Mouse (Mus musculus) cerebral cortex, adult 2 months (tissue): Measurements from ENCODE around the gene Nfe2l2.

Source experiments
- WGBS: fragments of 180-500 bp; shearing (Covaris S2); methylation state at CpG from one replicate; pipeline ENCODE4 v1.1.7; 2018; 5-methylcytosine and 5-hydroxymethylcytosine counted together

Nfe2l2 gene

DNA sequence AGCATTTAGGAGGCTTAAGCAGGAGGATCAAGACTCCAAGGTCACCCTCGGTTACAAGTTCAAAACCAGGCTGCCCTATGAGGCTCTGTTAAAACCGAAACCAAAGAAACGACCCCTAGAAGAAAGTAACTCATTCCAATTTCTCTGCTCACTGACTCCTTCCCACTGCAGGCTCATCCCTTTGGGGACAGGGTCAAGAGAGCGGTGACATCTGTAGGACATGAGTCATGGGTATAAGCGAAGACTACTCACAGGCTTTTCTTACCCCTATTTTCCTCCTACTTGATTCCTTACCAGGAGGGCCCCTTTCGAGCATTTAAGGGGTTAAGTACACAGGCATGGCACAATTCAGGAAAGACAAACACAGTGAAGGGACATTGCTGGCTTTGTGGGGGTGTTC lies 60.5 kb downstream of the Nfe2l2 start:
- WGBS = 91% methylated on average over 6 of the region's 6 CpGs

GRCm38 (mm10) chr2:75642795-75643550 lies 61.5 kb downstream of the Nfe2l2 start:
- 82% methylated on average over 8 of the region's 8 CpGs for WGBS

- 94% methylated on average over 4 of the region's 4 CpGs for WGBS
These were observed 62.1 kb downstream of the Nfe2l2 start for GRCm38 (mm10) chr2:75642312-75642711.

GRCm38 (mm10) chr2:75639535-75639934 lies 64.9 kb downstream of the Nfe2l2 start:
- 40% methylated on average over 12 of the region's 12 CpGs for WGBS

DNA sequence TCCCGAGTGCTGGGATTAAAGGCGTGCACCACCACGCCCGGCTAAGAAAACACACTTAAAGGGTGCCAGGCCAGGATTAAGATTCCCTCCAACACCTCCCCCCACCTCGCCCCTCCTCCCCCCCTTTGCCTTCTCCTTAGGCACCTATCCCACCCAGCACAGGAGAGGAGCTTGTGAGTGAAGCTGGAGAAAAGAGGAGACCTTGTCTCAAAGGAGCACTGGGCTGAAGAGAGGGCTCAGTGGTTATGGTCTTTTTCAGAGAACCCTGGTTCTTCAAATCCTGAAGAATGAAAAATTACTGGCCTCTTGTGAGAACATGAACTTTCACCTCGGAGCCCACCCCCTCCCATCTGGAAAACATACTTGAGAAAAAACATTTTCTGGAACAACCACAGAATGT lies 66.6 kb downstream of the Nfe2l2 start:
- 94% methylated on average over 6 of the region's 6 CpGs for WGBS

GRCm38 (mm10) chr2:75637055-75637304 lies 67.5 kb downstream of the Nfe2l2 start:
- WGBS = 96% methylated on average over 2 of the region's 2 CpGs

DNA sequence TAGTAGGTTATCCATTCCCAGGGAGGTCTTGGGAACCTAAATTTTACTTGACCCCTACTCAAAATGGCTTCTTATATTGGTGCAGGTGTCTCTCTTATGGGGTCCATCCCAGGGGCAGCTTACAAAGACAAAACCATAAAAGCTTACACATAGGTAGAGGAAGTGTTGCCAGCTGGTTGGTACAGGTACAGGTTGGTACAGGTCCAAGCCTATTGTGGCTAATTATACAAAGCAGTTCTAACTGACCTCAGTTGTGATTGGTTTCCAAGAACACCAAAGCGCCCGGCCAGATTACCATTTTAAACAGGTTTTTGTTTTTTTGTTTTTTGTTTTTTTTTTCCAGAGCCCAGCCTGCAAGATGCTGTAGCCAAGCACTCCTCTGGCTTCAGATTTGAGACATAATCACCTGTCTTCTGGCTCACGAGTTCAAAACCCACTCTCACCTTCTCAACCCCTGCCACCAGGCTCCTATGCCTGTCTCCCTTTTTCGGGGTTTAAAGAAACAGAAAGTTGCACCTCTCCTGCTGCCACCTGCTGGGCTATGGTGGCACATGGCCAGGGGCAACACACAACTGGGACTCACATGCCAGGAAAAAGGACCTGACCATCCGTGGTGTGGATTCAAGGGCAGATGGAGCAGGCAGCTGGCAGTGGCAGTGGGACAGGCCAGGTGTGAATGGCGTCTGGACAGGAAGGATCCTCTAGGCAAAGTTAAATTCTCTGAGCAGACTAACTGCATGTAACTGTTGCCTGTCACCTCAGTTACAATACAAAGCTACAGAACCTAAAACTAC lies 68.0 kb downstream of the Nfe2l2 start:
- WGBS = 62% methylated on average over 6 of the region's 6 CpGs

DNA sequence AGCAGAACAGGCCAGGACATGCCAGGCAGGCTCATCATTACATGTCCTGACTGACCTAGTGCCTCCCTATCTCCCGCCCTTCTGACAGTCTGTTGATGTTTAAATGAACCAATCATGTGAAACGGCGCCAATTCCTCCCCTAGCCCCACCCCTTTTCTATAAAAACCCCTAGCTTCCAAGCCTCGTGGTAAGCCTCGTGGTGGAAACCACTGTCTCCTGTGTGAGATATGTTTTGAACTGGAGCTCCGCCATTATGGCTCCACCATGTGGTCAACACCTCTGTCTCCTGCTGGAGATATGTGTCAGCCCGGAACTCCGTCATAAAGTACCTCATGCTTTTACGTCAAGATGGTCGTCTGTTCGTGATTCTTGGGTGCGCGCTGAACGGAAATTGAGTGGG lies 70.0 kb downstream of the Nfe2l2 start:
- WGBS = 91% methylated on average over 14 of the region's 14 CpGs

- 86% methylated on average over 5 of the region's 5 CpGs for WGBS
These were observed 70.7 kb downstream of the Nfe2l2 start for GRCm38 (mm10) chr2:75633784-75634183.

DNA sequence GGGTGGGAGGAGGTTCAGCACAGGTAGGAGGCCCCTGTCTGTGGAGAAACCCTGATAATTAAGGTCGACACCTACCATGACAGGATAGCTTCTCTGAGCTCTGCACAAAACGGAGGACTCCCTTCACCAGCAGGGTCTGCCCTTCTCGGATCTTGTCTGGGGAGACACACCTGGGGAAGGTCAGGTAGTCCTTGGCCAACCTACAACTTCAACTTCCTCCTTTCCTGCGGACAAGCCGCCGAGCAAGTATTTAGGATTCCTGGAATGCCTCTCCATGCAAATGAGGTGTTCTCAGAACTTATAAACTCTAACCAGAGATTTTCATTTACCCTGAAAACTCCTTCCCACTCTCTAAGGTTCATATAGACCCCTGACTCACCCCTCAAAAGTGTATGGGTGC lies 71.1 kb downstream of the Nfe2l2 start:
- 86% methylated on average over 6 of the region's 6 CpGs for WGBS

DNA sequence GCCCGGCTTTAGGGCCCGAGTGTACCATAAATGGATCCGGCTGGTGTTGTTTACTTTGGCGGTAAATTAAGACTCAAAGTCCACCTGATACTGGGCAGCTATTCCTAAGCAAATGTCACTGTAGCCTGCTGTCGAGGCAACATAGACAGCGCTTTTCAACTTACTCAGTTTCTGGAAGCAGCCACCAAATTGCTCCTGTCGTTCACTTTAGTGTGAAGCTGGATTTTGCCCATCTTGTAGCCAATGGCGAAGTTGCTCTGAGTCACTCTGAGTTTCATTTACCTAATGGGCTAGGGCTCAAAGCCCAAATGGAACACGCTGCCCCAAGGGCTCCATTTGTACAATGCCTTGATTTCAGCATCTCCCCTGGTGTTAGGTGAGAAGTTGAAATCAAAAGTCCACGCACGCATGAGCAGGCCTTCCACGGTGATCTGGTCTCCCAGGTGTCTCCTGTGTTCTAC lies 71.7 kb downstream of the Nfe2l2 start:
- WGBS = 91% methylated on average over 12 of the region's 12 CpGs

DNA sequence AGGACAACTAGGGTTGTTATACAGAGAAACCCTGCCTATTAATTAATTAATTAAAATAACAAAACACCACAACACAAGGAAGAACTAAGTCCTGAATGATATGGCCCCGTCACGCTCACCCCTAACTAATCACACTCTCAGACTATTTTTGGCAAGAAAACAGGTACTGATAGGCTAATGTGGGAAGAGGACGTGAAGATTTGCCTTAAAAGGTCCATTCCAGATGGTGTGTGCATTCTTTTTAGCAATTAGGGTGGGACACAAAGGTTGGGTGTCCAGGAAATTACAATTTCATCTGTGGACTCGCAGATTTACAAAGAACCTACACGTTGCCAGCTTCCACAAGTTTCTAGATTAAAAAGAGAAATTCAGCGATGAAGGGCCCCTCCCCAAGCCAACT lies 72.4 kb downstream of the Nfe2l2 start:
- 78% methylated on average over 6 of the region's 6 CpGs for WGBS

- WGBS = 59% methylated on average over 6 of the region's 6 CpGs
These were observed 73.0 kb downstream of the Nfe2l2 start for GRCm38 (mm10) chr2:75631421-75631820.

DNA sequence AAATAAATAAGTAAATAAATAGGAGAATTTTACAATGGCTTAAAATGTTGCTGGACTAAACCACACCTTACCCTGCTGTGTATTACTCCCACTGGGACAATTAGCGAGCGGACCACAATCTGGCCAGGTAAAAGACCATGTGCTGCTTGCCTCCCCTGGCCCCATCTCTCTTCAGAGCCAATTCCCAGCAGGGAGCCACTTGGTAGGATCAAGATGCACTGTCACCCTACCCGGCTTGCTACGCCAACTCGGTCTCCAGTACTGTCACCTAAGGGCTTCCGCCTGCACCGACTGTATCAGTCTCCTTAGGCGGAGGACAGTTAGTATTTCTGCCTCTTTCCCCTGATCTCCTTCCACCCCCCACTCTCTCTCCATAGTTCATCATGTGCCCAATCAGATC lies 76.0 kb downstream of the Nfe2l2 start:
- WGBS = 95% methylated on average over 8 of the region's 8 CpGs

DNA sequence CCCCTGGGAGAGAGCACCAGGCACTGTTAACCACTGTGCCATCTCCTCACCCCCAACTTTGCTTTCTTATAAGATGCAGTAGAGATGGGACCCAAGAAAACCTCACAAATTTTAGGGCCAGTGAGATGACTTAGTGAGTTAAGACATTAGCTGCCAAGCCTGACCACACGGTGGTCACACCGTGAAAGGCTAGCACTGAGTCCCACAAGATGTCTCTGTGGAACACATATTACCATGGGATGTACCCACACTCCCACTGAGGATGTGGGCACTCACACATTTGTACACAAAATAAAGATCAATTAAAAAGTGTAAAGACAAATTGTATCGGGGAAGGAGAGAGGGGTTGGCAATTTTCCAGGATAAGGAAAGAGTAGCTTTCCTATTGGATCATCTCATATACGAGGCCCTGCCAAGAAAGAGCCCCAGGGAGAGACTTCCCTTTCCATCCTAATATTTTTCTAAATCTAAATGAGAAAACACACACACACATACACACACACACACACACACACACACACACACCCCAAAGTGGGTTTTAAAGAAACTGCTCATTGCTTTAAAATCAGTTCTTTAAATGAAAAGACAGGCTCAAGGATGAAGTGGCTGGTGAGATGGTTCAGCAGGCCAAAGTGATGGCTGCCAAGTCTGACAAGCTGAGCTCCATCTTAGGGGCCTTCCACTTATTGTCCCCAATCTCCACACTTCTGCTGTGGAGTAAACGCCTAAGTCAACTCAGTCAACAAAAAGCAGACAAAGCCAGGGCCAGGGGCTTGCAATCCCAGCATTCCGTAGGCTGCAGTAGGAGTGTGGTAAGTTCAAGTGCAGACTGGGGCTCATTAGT lies 77.6 kb downstream of the Nfe2l2 start:
- WGBS = 80% methylated on average over 6 of the region's 6 CpGs
